In the genomic region with DNA sequence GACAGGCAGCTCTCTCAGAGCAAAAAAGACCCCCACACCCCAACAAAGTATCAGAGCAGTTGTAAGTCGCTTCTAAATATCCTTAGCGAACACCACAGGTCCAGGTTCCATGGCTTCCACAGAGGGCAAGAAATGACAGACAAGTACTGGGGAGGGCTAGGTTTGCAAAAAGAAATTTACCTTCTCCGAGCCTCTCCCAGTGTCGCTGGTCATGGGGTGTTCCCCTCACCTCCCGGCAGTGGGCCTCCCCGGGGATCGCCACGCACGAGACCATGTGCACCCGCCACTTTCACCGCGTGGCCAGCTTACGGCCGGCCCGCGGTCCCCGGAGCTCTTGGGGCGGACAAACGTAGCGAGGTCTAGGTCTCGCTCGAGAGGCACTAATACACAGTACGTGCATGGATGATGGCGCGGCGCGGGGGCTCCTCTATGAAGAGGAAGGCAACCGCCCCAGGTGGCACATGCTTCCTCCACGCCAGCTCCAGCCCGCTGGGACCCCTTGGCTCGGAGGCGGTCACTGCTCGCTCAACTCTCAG, we compare ENCODE assay signal across 8 mouse cellular contexts. TPM values are rescaled to one million over a fixed set of nuclear protein-coding genes. Genes with fewer than 3 reads are reported as not detected.
DNase-seq lines count a peak whose midpoint lies in the region; ATAC-seq and TF ChIP-seq lines count a peak whose summit lies in the region.

No protein-coding gene starts in this region.

- intact Hi-C loops in heart, adult 2 months (cut with DNase I): loop anchor here (2.0 to 5.0 kb wide), 4 partner anchors 19 to 226 kb away; partner anchors contain the start of genes D630036H23Rik, Ispd and Tspan13

- peaks cover 4% of the 10 kb centered on the region for H3K79me2 ChIP-seq in heart, adult 2 months (replicated peaks; ENCODE audit: control insufficient read depth, insufficient read depth, low read length)

- H3K4me1 ChIP-seq in heart, adult 2 months (ENCODE audit: control insufficient read depth, insufficient read depth, low read length): peaks cover 11% of the 10 kb centered on the region
- peaks cover 23% of the 10 kb centered on the region; the same call in 1 of the 2 replicates for H3K4me1 ChIP-seq in embryonic facial prominence, embryonic 15.5 days
- peaks cover 14% of the 10 kb centered on the region for H3K4me1 ChIP-seq in limb, embryonic 11.5 days (ENCODE audit: control insufficient read depth, insufficient read depth, low read length)
- H3K4me1 ChIP-seq in neural tube, embryonic 14.5 days (ENCODE audit: control insufficient read depth, insufficient read depth, low read length): peaks cover 18% of the 10 kb centered on the region

- H3K36me3 ChIP-seq in heart, adult 2 months (ENCODE audit: control insufficient read depth, insufficient read depth, low read length): no peaks in the 10 kb centered on the region
- no peaks in the 10 kb centered on the region for H3K36me3 ChIP-seq in embryonic facial prominence, embryonic 15.5 days
- H3K36me3 ChIP-seq in limb, embryonic 11.5 days (ENCODE audit: control insufficient read depth, insufficient read depth, low read length): no peaks in the 10 kb centered on the region
- H3K36me3 ChIP-seq in neural tube, embryonic 14.5 days (ENCODE audit: control insufficient read depth, insufficient read depth, low read length): no peaks in the 10 kb centered on the region

- no peak for TF ChIP-seq EP300 in heart, adult 2 months (IDR thresholded peaks at IDR 0.05; ENCODE audit: insufficient read depth, low read depth, low read length)

- TF ChIP-seq POLR2A in heart, adult 2 months (IDR thresholded peaks at IDR 0.05; ENCODE audit: insufficient read depth, low read depth, low read length): no peak

- H3K9ac ChIP-seq in heart, adult 2 months (ENCODE audit: low read depth, low read length): peak overlapping the region; percentile 98
- peak overlapping the region; percentile 80 for H3K9ac ChIP-seq in embryonic facial prominence, embryonic 15.5 days
- peak overlapping the region; percentile 81 for H3K9ac ChIP-seq in limb, embryonic 11.5 days (ENCODE audit: low read length)
- H3K9ac ChIP-seq in neural tube, embryonic 14.5 days (replicated peaks; ENCODE audit: low read depth, low read length): peak overlapping the region; percentile 86

- under 1% methylated on average over 33 of the region's 33 CpGs for WGBS in heart, adult 2 months
- under 1% methylated on average over 33 of the region's 33 CpGs for WGBS in embryonic facial prominence, embryonic 15.5 days
- WGBS in limb, embryonic 11.5 days: under 1% methylated on average over 33 of the region's 33 CpGs
- WGBS in neural tube, embryonic 14.5 days: under 1% methylated on average over 31 of the region's 33 CpGs

- H3K4me2 ChIP-seq in embryonic facial prominence, embryonic 15.5 days (replicated peaks): peak overlapping the region; percentile 74
- peak overlapping the region; percentile 77 for H3K4me2 ChIP-seq in limb, embryonic 11.5 days (ENCODE audit: low read depth, severe bottlenecking)
- peak overlapping the region; percentile 51 for H3K4me2 ChIP-seq in neural tube, embryonic 14.5 days (ENCODE audit: low read depth, low read length)

- peak overlapping the region; percentile 90 for H3K4me3 ChIP-seq in heart, adult 2 months
- peak overlapping the region; percentile 83 for H3K4me3 ChIP-seq in embryonic facial prominence, embryonic 15.5 days (replicated peaks)
- peak overlapping the region; percentile 88 for H3K4me3 ChIP-seq in limb, embryonic 11.5 days (ENCODE audit: low read depth, low read length)
- peak overlapping the region; percentile 67 for H3K4me3 ChIP-seq in neural tube, embryonic 14.5 days (ENCODE audit: low read depth, low read length)

- ATAC-seq in embryonic facial prominence, embryonic 15.5 days (ENCODE audit: insufficient number of reproducible peaks, low FRiP score, low TSS enrichment, low read depth): no peak; the same call in 1 of the 2 replicates
- ATAC-seq in limb, embryonic 11.5 days (ENCODE audit: insufficient number of reproducible peaks, low FRiP score, low TSS enrichment, low read depth): no peak; the same call in 1 of the 2 replicates
- ATAC-seq in neural tube, embryonic 14.5 days (ENCODE audit: low read depth): peak; percentile 75

- DNase-seq in heart, adult 2 months: no peak
- no peak for DNase-seq in heart, adult 8-10 months (ENCODE audit: low spot score)
- peak; percentile 38 for DNase-seq in 3T3-L1 (ENCODE audit: low read depth, low spot score)
- DNase-seq in limb, embryonic 11.5 days (ENCODE audit: low spot score): no peak
- DNase-seq in ovary, postnatal 10 days (ENCODE audit: low spot score): no peak
- no peak for DNase-seq in thymus, postnatal 10 days (ENCODE audit: low spot score in 2 of 2)

- no peaks in the 10 kb centered on the region for H3K9me3 ChIP-seq in embryonic facial prominence, embryonic 15.5 days (replicated peaks)
- no peaks in the 10 kb centered on the region for H3K9me3 ChIP-seq in limb, embryonic 11.5 days (ENCODE audit: control insufficient read depth, low read length)
- no peaks in the 10 kb centered on the region for H3K9me3 ChIP-seq in neural tube, embryonic 14.5 days (ENCODE audit: control insufficient read depth, low read length)

- no peak for TF ChIP-seq CTCF in heart, adult 2 months (IDR thresholded peaks at IDR 0.05)

- no peaks in the 10 kb centered on the region for H3K27me3 ChIP-seq in heart, adult 2 months (ENCODE audit: control insufficient read depth, insufficient read depth, low read length)
- no peaks in the 10 kb centered on the region for H3K27me3 ChIP-seq in embryonic facial prominence, embryonic 15.5 days
- no peaks in the 10 kb centered on the region for H3K27me3 ChIP-seq in limb, embryonic 11.5 days (ENCODE audit: control insufficient read depth, insufficient read depth, low read length)
- no peaks in the 10 kb centered on the region; the same call in 1 of the 2 replicates for H3K27me3 ChIP-seq in neural tube, embryonic 14.5 days (ENCODE audit: control insufficient read depth, insufficient read depth, low read length)

- peak overlapping the region; percentile 96 for H3K27ac ChIP-seq in heart, adult 2 months
- H3K27ac ChIP-seq in embryonic facial prominence, embryonic 15.5 days (replicated peaks): peak overlapping the region; percentile 96
- peak overlapping the region; percentile 39 for H3K27ac ChIP-seq in limb, embryonic 11.5 days (replicated peaks; ENCODE audit: low read depth, low read length)
- H3K27ac ChIP-seq in neural tube, embryonic 14.5 days (ENCODE audit: low read depth, low read length): peak overlapping the region; percentile 82

RNA-seq across cellular contexts. Expression of gene Ankmy2, which starts 0.7 kb away (rescaled TPM):
- 10 to 100 TPM; 13.3 to 15.5 TPM for total RNA-seq in heart, adult 2 months (2021)
- 7.0 and 12.4 TPM in 2 replicates for polyA plus RNA-seq in heart, adult 2 months (2012; rRNA removed)
- 10 to 100 TPM; 11.7 to 17.0 (median 14.3) TPM for total RNA-seq in heart, adult 8-10 months (2022)
- 34.8 and 35.4 TPM in 2 replicates for polyA plus RNA-seq in embryonic facial prominence, embryonic 15.5 days (2015; fragmentation: Nextera tagmentation; extraction: Ambion mirVana)
- polyA plus RNA-seq in limb, embryonic 11.5 days (2014; fragmentation: Nextera tagmentation; extraction: Ambion mirVana): 28.1 and 28.5 TPM in 2 replicates
- polyA plus RNA-seq in neural tube, embryonic 14.5 days (2014; fragmentation: Nextera tagmentation; extraction: Ambion mirVana): 84.6 and 87.6 TPM in 2 replicates

RNA-seq across cellular contexts. Expression of gene Bzw2, which starts 1.7 kb away (rescaled TPM):
- 100 to 1,000 TPM; 175 to 199 TPM for total RNA-seq in heart, adult 2 months (2021)
- 67.3 and 128 TPM in 2 replicates for polyA plus RNA-seq in heart, adult 2 months (2012; rRNA removed)
- total RNA-seq in heart, adult 8-10 months (2022): 100 to 1,000 TPM; 179 to 216 (median 198) TPM
- polyA plus RNA-seq in embryonic facial prominence, embryonic 15.5 days (2015; fragmentation: Nextera tagmentation; extraction: Ambion mirVana): 164 and 177 TPM in 2 replicates
- polyA plus RNA-seq in limb, embryonic 11.5 days (2014; fragmentation: Nextera tagmentation; extraction: Ambion mirVana): 312 and 328 TPM in 2 replicates
- 425 and 430 TPM in 2 replicates for polyA plus RNA-seq in neural tube, embryonic 14.5 days (2014; fragmentation: Nextera tagmentation; extraction: Ambion mirVana)

Comparison
In these comparisons a context has a peak if more than half of its experiments do, and no peak if none do; other contexts are left out.
1. H3K27ac ChIP-seq: peak in every context shown above with its lines; median percentile 96 in heart, adult 2 months; 96 in embryonic facial prominence, embryonic 15.5 days; 82 in neural tube, embryonic 14.5 days; 39 in limb, embryonic 11.5 days.